Mouse (Mus musculus): Measurements from ENCODE around the gene Haus7. TPM values are rescaled to one million over a fixed set of nuclear protein-coding genes. Genes with fewer than 3 reads are reported as not detected.

The Haus7 gene
- polyA plus RNA-seq, 1 experiment from 2014 or later, result 50.6 TPM

DNA sequence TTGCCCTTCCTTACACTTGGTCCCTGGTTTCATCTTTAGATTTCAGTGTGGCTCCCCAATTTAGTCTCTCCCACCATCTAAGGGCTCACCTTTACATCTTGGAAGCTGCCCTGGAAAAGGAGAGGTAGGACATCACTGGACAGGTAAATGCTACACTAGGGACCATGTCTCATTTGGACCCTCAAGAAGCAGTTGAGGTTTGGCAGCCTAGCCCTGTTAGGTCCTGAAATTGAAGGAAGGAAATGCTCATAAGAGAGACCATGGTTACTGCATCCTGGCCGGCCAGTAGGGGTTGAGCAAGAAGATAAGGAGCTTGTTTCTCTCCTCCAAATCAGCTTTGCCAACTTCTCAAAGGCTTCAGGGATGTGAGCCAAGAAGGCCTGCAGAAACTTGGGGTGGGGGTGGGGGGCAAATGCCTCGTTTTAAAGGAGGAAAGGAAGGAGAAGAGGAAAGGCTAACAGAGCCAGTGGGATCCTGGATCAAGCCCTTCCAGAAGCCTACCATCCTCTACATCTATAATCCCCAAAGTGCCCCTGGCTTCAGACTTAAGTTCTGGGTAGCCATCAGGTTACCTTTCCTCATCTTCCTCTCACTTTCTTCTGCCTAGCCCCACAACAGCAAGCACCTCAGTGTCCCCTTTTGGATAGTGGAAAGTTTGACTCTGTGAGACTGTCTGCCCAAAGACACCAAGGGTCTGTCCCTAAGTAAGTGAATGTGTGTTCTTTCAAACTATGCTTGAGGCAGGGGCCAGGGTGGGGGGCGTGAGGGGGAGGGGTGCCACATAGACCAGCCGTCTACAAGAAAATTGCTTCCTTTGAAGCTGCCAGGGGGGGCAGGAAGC, 24.0 kb upstream of the Haus7 start:
- Histone ChIP-seq H3K27ac (no peak overlapping the region), H3K4me1 (replicated peaks) (no peaks in the 10 kb centered on the region), H3K27me3 (peaks cover 17% of the 10 kb centered on the region), H3K4me2 (no peak overlapping the region), H3K36me3 (no peaks in the 10 kb centered on the region), H3K4me3 (replicated peaks) (no peak overlapping the region), H3K9ac (no peak overlapping the region), H3K9me3 (replicated peaks) (no peaks in the 10 kb centered on the region)
- ATAC-seq (ENCODE audit: low read depth) (no peak), DNase-seq (no peak)
- WGBS (ENCODE audit: insufficient replicate concordance), result 17% methylated on average over 4 of the region's 4 CpGs

DNA sequence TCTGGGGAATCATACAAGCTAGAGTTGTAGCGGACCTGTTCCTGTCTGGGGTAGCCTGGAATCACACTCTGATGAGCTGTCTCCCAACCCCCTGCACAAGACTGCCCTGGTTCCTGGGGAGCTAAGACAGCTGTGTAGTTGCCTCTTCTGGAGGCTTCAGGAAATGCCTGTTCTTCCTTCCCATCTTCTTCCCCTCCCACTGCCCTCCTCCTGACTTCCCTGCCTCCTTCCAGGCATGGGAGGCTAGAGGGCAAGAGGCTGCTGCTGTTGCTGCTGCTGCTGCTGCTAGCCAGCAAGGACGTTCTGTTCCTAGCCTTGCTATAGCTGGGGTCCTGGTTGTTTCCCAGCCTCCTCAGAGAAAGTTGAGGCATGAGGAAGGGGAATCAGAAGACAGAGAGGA, 21.5 kb upstream of the Haus7 start:
- Histone ChIP-seq H3K4me1 (replicated peaks) (peaks cover 11% of the 10 kb centered on the region), H3K27me3 (peaks cover 17% of the 10 kb centered on the region), H3K9me3 (replicated peaks) (no peaks in the 10 kb centered on the region), H3K9ac (no peak overlapping the region), H3K36me3 (no peaks in the 10 kb centered on the region), H3K4me2 (no peak overlapping the region), H3K4me3 (replicated peaks) (no peak overlapping the region), H3K27ac (no peak overlapping the region)
- 32% methylated on average over 2 of the region's 2 CpGs for WGBS (ENCODE audit: insufficient replicate concordance)
- no peak for DNase-seq
- no peak for ATAC-seq (ENCODE audit: low read depth)

DNA sequence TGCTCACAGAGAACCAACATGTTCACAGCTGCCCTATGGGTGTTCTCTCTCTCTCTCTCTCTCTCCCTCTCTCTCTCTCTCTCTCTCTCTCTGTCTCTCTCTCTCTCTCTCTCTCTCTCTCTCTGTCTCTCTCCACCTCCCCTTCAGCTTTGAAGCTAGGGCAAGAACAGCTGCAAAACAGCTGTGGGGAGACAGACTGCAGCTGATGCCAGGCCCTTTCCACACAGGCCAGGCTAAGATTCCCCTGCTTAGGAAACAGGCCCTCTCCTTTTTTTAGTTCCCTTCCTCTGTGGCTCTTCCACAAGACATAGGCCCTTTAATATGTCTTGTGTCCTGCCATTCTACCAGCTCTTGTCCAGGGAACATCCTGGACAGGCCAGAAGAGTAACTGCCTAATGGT, 20.8 kb upstream of the Haus7 start:
- no peak for ATAC-seq (ENCODE audit: low read depth)
- H3K9ac ChIP-seq, result no peak overlapping the region

DNA sequence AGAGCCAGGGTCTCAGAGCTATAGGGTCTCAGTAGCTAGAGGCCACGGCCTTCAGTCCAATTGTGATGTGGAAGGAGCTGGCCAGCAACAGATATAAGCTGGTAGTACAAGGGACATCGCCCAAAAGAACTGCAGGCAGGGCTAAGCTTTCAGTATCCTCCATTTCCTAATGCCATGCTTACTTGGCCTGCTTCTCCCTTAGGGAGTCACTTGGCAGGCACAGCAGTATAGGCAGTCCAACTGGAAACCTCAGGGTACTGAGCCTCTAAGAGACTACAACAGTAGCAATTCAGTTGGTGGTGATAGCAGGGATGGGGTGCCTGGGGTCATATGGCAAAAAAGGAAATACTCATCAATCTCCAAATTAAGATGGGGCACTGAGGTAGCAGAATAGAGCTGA, 18.7 kb upstream of the Haus7 start:
- ATAC-seq (ENCODE audit: low read depth) (no peak), DNase-seq (no peak)
- H3K4me1 ChIP-seq (replicated peaks), result peaks cover 20% of the 10 kb centered on the region
- H3K4me2 ChIP-seq, result no peak overlapping the region
- no peak overlapping the region for H3K4me3 ChIP-seq (replicated peaks)
- no peaks in the 10 kb centered on the region for H3K36me3 ChIP-seq
- no peaks in the 10 kb centered on the region for H3K9me3 ChIP-seq (replicated peaks)
- H3K27ac ChIP-seq, result no peak overlapping the region
- 55% methylated on average over 2 of the region's 2 CpGs for WGBS (ENCODE audit: insufficient replicate concordance)
- peaks cover 12% of the 10 kb centered on the region for H3K27me3 ChIP-seq
- no peak overlapping the region for H3K9ac ChIP-seq

More for the DNA sequence above, 20.8 kb upstream of the Haus7 start:
- H3K36me3 ChIP-seq, result no peaks in the 10 kb centered on the region
- H3K9me3 ChIP-seq (replicated peaks), result no peaks in the 10 kb centered on the region
- no peak overlapping the region for H3K4me2 ChIP-seq
- no peak for DNase-seq
- no peak overlapping the region; the same call in 1 of the 2 replicates for H3K27ac ChIP-seq
- no peak overlapping the region for H3K4me3 ChIP-seq (replicated peaks)
- H3K27me3 ChIP-seq, result peaks cover 19% of the 10 kb centered on the region
- H3K4me1 ChIP-seq (replicated peaks), result peaks cover 17% of the 10 kb centered on the region

DNA sequence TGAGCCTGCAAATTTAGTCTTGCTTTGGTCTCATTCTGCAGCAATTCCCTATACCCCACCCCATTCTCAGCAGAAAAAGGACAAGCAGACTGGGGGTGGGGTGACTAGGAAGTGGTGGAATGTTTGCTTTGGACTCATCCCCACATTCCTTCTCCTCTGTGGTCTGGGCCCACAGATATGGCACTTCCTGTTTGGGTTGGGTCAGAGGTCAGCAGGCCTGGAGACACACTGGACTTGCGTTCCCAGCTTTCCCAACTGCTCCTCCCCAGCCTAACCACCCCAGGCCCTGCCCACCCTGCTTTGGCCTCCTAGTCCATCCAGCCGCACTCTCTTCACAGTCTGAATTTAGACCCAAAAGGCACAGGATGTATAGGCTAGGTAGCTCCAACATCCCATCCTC, 17.8 kb upstream of the Haus7 start:
- no peaks in the 10 kb centered on the region for H3K36me3 ChIP-seq
- ATAC-seq (ENCODE audit: low read depth), result peak; percentile 63

DNA sequence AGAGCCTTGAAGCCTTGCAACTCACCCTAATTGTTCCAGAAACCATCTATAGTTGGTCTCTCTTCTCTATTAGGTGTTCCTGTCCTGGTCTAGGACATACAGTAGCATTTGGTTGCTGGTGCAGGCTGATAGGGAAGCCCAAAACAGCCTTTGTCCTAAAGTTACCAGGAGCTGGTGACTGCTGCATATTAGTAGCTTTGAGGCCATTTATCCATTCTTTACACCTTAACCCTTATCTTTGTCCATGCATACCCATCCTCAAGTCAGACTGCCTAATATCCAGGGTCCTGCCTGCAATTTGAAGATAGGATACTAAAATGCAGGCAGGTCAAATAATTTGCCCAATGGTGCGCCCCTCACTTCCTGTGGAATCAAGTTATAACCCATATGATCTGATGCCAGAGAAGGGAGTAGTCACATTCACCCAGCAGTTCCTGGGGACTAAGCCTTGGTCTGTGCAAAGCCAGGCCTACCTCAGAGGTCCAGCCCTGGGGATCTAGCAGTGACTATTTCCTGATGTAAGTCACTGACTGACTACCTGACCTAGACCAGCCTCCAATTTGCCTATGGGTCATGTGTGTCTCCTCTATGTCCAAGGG, 16.9 kb upstream of the Haus7 start:
- Histone ChIP-seq H3K9me3 (replicated peaks) (no peaks in the 10 kb centered on the region), H3K36me3 (no peaks in the 10 kb centered on the region), H3K4me1 (replicated peaks) (peaks cover 20% of the 10 kb centered on the region), H3K4me2 (no peak overlapping the region), H3K27ac (peak overlapping the region; percentile 30), H3K4me3 (replicated peaks) (no peak overlapping the region), H3K9ac (no peak overlapping the region), H3K27me3 (peaks cover 12% of the 10 kb centered on the region)
- 38% methylated on average over 1 of the region's 1 CpGs for WGBS (ENCODE audit: insufficient replicate concordance)
- ATAC-seq (ENCODE audit: low read depth) (peak; percentile 65), DNase-seq (peak; percentile 3)

More for the DNA sequence above, 17.8 kb upstream of the Haus7 start:
- WGBS (ENCODE audit: insufficient replicate concordance), result 47% methylated on average over 2 of the region's 2 CpGs
- DNase-seq, result no peak
- H3K4me2 ChIP-seq, result no peak overlapping the region
- H3K9me3 ChIP-seq (replicated peaks), result no peaks in the 10 kb centered on the region
- H3K27me3 ChIP-seq, result peaks cover 12% of the 10 kb centered on the region
- H3K4me3 ChIP-seq (replicated peaks), result no peak overlapping the region
- peak overlapping the region; percentile 30 for H3K27ac ChIP-seq
- H3K4me1 ChIP-seq (replicated peaks), result peaks cover 20% of the 10 kb centered on the region
- no peak overlapping the region for H3K9ac ChIP-seq

DNA sequence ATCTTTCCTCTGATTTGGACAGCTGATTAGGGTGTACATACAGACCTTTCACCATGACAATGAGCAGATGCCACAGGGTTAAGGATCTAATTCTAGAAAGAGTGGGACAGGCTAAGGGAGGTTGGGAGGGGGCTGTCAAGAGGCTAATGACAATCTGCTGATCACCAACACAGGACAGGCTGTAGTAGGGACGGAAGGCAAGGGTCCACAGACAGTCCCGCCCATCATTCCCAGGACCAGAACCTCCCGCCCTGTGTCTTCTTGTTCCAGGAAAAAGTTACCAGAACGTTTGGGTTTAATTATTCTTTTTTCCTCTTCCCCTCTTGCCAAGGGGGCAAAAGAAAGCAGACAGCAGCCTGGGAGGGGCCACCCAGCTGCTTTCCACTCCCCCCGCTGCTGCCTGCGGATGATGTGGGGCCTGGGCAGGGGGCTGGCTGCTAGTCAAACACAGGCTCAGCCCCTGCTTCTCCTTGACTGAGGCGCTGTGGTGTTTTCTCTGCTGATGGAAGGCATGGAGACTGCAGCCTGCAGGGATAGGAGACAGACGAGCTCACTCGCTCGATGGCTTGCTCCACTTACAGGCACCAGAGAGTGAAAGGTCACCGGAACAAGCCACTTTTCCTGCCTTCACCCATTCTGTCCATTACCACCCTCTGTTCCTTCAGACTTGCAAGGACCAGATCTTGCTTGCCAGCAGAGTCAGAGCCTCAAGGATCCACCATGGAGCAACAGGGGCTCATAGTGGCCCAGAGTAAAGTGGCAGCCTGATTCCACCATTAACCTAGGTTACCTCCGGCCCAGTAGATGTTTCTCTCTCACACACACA, 15.7 kb upstream of the Haus7 start:
- 61% methylated on average over 12 of the region's 12 CpGs for WGBS (ENCODE audit: insufficient replicate concordance)
- H3K4me1 ChIP-seq (replicated peaks), result peaks cover 20% of the 10 kb centered on the region
- ATAC-seq (ENCODE audit: low read depth) (no peak), DNase-seq (no peak)
- no peaks in the 10 kb centered on the region for H3K36me3 ChIP-seq
- peaks cover 9% of the 10 kb centered on the region; the same call in 1 of the 2 replicates for H3K27me3 ChIP-seq
- H3K27ac ChIP-seq, result no peak overlapping the region; the same call in 1 of the 2 replicates
- no peak overlapping the region for H3K9ac ChIP-seq
- no peaks in the 10 kb centered on the region for H3K9me3 ChIP-seq (replicated peaks)
- H3K4me2 ChIP-seq, result no peak overlapping the region
- no peak overlapping the region for H3K4me3 ChIP-seq (replicated peaks)

DNA sequence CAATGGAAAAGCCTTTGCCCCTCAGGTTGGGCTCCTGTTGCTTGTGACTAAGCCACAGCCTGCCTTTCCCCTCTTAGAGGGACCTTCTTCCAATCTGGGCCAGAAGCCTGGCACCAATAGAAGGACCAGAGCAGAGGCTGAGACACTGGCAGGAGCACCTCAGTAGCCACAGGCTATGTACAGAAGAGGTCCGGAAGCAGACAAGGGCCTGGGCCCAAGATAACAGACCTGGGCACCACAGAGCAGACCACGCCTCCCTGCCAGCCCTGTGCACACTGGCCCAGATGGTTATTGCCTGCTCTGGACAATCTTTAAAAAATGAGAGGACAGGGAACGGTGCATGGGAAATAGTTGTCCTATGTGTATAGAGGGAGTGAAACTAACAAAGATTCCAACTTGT, 12.9 kb upstream of the Haus7 start:
- no peak for DNase-seq
- H3K9ac ChIP-seq, result no peak overlapping the region
- peaks cover 4% of the 10 kb centered on the region; the same call in 1 of the 2 replicates for H3K27me3 ChIP-seq
- no peak overlapping the region for H3K27ac ChIP-seq
- ATAC-seq (ENCODE audit: low read depth), result 0 out of 2 replicates have a peak, but pooled peaks have one; percentile 28
- no peaks in the 10 kb centered on the region for H3K36me3 ChIP-seq
- H3K4me1 ChIP-seq (replicated peaks), result peaks cover 20% of the 10 kb centered on the region
- H3K4me3 ChIP-seq (replicated peaks), result no peak overlapping the region
- H3K4me2 ChIP-seq, result no peak overlapping the region
- 52% methylated on average over 3 of the region's 3 CpGs for WGBS (ENCODE audit: insufficient replicate concordance)
- no peaks in the 10 kb centered on the region for H3K9me3 ChIP-seq (replicated peaks)

DNA sequence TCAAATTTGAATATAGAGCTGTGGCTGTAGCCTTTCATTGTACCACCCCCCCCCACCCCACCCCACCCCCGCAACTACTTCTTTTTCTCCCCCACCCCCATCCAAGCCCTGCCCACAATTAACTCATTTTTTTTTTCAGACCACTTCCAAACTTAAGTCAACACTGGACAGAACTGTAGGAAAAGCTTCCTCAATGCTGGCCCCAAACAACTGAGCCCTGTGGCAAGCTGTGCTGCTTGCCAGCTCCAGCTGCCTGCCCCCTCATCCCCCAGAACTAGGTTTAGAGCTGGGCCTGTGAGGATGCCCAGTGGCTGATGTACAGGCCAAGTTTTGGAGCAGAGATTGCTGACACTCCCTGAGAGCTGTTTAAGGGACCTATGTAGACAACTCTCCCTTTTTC, 9.9 kb upstream of the Haus7 start:
- 64% methylated on average over 1 of the region's 1 CpGs for WGBS (ENCODE audit: insufficient replicate concordance)
- Histone ChIP-seq H3K27me3 (peaks cover 3% of the 10 kb centered on the region; the same call in 1 of the 2 replicates), H3K9me3 (replicated peaks) (no peaks in the 10 kb centered on the region), H3K4me2 (no peak overlapping the region), H3K27ac (no peak overlapping the region), H3K4me1 (replicated peaks) (no peaks in the 10 kb centered on the region; the same call in 1 of the 2 replicates), H3K9ac (no peak overlapping the region), H3K4me3 (replicated peaks) (no peak overlapping the region), H3K36me3 (no peaks in the 10 kb centered on the region)
- no peak for DNase-seq
- no peak for ATAC-seq (ENCODE audit: low read depth)

DNA sequence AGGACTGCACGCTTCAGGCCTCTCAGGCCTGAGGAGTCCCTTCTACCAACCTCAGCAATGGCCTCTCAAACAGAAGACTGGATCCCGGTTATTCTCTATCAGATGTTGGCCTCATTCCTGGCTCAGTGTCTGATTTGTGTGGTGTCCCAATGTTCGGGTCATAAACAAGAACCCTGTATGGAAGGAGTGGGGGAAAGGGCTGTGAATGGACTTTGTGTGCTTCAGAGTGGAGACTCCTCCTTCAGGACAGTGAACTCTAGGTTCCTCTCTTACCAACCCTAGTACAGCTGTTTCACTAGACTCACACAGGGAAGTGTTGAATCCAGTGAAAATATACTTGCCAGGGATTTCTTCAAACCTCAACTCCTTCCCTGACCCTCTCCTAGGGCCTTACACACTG, 9.5 kb upstream of the Haus7 start:
- DNase-seq (no peak), ATAC-seq (ENCODE audit: low read depth) (no peak)
- H3K27me3 ChIP-seq, result peaks cover 3% of the 10 kb centered on the region; the same call in 1 of the 2 replicates
- H3K9me3 ChIP-seq (replicated peaks), result no peaks in the 10 kb centered on the region
- H3K9ac ChIP-seq, result no peak overlapping the region
- H3K27ac ChIP-seq, result peak overlapping the region; percentile 5; the same call in 1 of the 2 replicates
- WGBS (ENCODE audit: insufficient replicate concordance), result 58% methylated on average over 3 of the region's 3 CpGs
- H3K4me2 ChIP-seq, result no peak overlapping the region
- H3K4me3 ChIP-seq (replicated peaks), result no peak overlapping the region
- H3K4me1 ChIP-seq (replicated peaks), result no peaks in the 10 kb centered on the region; the same call in 1 of the 2 replicates
- H3K36me3 ChIP-seq, result no peaks in the 10 kb centered on the region
